Mouse (Mus musculus): ENCODE results near the gene Slc25a17. TPM values are rescaled to one million over a fixed set of nuclear protein-coding genes. Genes with fewer than 3 reads are reported as not detected.

Slc25a17 gene
- total and polyA plus RNA-seq, 2 experiments = 30.2 to 67.8 TPM

DNA sequence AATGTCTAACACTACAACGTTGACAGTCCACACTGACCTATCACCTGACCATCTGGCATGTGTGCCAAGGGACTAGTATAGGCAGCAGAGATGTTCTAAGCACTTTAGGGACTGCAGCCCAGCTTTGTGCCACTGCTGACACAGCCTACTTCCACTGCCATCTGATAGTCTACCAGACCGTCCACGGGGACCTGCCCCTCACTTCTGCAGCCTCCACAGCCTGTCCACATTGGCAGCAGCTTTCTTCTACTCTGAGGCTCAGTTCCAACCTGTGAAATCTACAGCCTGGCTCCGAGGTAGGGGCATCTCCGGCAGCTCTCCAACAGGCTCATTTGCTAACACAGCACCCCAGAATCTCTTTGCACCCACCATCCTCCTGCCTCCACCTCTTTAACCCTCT is 24.1 kb downstream of the Slc25a17 start:
- no peak for DNase-seq (ENCODE audit: extremely low read depth, low read depth, low spot score)
- H3K4me1 ChIP-seq (ENCODE audit: control insufficient read depth, insufficient read depth, low read length) = peaks cover 22% of the 10 kb centered on the region
- peaks cover 11% of the 10 kb centered on the region; the same call in 1 of the 2 replicates for H3K79me2 ChIP-seq (ENCODE audit: control insufficient read depth, insufficient read depth, low read length)
- H3K36me3 ChIP-seq (ENCODE audit: control insufficient read depth, insufficient read depth, low read length) = peaks cover 56% of the 10 kb centered on the region
- 76% methylated on average over 5 of the region's 5 CpGs for WGBS
- H3K9ac ChIP-seq (ENCODE audit: low read depth, low read length) = no peak overlapping the region
- H3K4me3 ChIP-seq (ENCODE audit: insufficient read depth, low read depth, low read length) = no peak overlapping the region
- TF ChIP-seq POLR2A (IDR thresholded peaks at IDR 0.05; ENCODE audit: extremely low read depth, insufficient read depth, low read length) (no peak), CTCF (IDR thresholded peaks at IDR 0.05; ENCODE audit: low read depth, low read length) (no peak)
- no peak overlapping the region for H3K27ac ChIP-seq (replicated peaks; ENCODE audit: insufficient read depth, low read depth, low read length)
- H3K27me3 ChIP-seq (ENCODE audit: control insufficient read depth, insufficient read depth, low read length) = no peaks in the 10 kb centered on the region

GRCm38 (mm10) chr15:81332517-81332916 is 28.1 kb downstream of the Slc25a17 start:
- DNase-seq (ENCODE audit: extremely low read depth, low read depth, low spot score) = no peak
- Histone ChIP-seq H3K27ac (replicated peaks; ENCODE audit: insufficient read depth, low read depth, low read length) (no peak overlapping the region), H3K9ac (ENCODE audit: low read depth, low read length) (no peak overlapping the region), H3K36me3 (ENCODE audit: control insufficient read depth, insufficient read depth, low read length) (peaks cover 74% of the 10 kb centered on the region), H3K27me3 (ENCODE audit: control insufficient read depth, insufficient read depth, low read length) (no peaks in the 10 kb centered on the region), H3K4me1 (ENCODE audit: control insufficient read depth, insufficient read depth, low read length) (0 out of 2 replicates have a peak, but pooled peaks cover 3% of the 10 kb centered on the region), H3K4me3 (ENCODE audit: insufficient read depth, low read depth, low read length) (no peak overlapping the region), H3K79me2 (ENCODE audit: control insufficient read depth, insufficient read depth, low read length) (peaks cover 4% of the 10 kb centered on the region; the same call in 1 of the 2 replicates)
- TF ChIP-seq POLR2A (IDR thresholded peaks at IDR 0.05; ENCODE audit: extremely low read depth, insufficient read depth, low read length) (no peak), CTCF (IDR thresholded peaks at IDR 0.05; ENCODE audit: low read depth, low read length) (no peak)
- 92% methylated on average over 4 of the region's 4 CpGs for WGBS

GRCm38 (mm10) chr15:81330816-81331433 is 29.7 kb downstream of the Slc25a17 start:
- Histone ChIP-seq H3K4me3 (ENCODE audit: insufficient read depth, low read depth, low read length) (no peak overlapping the region), H3K79me2 (ENCODE audit: control insufficient read depth, insufficient read depth, low read length) (peaks cover 4% of the 10 kb centered on the region; the same call in 1 of the 2 replicates), H3K27me3 (ENCODE audit: control insufficient read depth, insufficient read depth, low read length) (no peaks in the 10 kb centered on the region), H3K36me3 (ENCODE audit: control insufficient read depth, insufficient read depth, low read length) (peaks cover 80% of the 10 kb centered on the region), H3K27ac (replicated peaks; ENCODE audit: insufficient read depth, low read depth, low read length) (no peak overlapping the region), H3K4me1 (ENCODE audit: control insufficient read depth, insufficient read depth, low read length) (0 out of 2 replicates have a peak, but pooled peaks cover 3% of the 10 kb centered on the region), H3K9ac (ENCODE audit: low read depth, low read length) (no peak overlapping the region)
- TF ChIP-seq POLR2A (IDR thresholded peaks at IDR 0.05; ENCODE audit: extremely low read depth, insufficient read depth, low read length) (no peak), CTCF (IDR thresholded peaks at IDR 0.05; ENCODE audit: low read depth, low read length) (no peak)
- no peak for DNase-seq (ENCODE audit: extremely low read depth, low read depth, low spot score)
- 54% methylated on average over 3 of the region's 3 CpGs for WGBS

GRCm38 (mm10) chr15:81329721-81330369 is 30.8 kb downstream of the Slc25a17 start:
- TF ChIP-seq POLR2A (IDR thresholded peaks at IDR 0.05; ENCODE audit: extremely low read depth, insufficient read depth, low read length) = no peak
- no peak for TF ChIP-seq CTCF (IDR thresholded peaks at IDR 0.05; ENCODE audit: low read depth, low read length)
- Histone ChIP-seq H3K36me3 (ENCODE audit: control insufficient read depth, insufficient read depth, low read length) (peaks cover 78% of the 10 kb centered on the region), H3K9ac (ENCODE audit: low read depth, low read length) (no peak overlapping the region), H3K4me1 (ENCODE audit: control insufficient read depth, insufficient read depth, low read length) (0 out of 2 replicates have a peak, but pooled peaks cover 3% of the 10 kb centered on the region), H3K4me3 (ENCODE audit: insufficient read depth, low read depth, low read length) (no peak overlapping the region), H3K27me3 (ENCODE audit: control insufficient read depth, insufficient read depth, low read length) (no peaks in the 10 kb centered on the region), H3K79me2 (ENCODE audit: control insufficient read depth, insufficient read depth, low read length) (peaks cover 4% of the 10 kb centered on the region; the same call in 1 of the 2 replicates), H3K27ac (replicated peaks; ENCODE audit: insufficient read depth, low read depth, low read length) (0 out of 2 replicates have a peak overlapping the region, but pooled peaks have one; percentile 13)
- DNase-seq (ENCODE audit: extremely low read depth, low read depth, low spot score) = no peak
- WGBS = 81% methylated on average over 5 of the region's 5 CpGs

DNA sequence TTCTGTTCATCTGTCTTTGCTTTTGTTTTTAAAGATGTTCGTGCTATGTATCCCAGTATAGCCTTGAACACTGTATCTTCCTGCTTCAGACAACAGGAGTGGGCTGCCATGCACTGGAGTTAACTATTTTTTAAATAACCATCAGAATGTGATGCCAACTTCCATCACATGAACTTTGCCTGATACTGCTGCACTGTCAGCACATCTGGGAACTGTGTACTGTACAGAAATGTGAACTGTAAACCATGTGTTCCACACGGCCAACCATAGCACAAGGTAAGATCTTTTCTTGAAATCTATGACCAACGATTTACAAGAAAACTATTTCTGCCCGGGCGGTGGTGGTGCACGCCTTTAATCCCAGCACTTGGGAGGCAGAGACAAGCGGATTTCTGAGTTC is 33.1 kb downstream of the Slc25a17 start:
- no peak for TF ChIP-seq CTCF (IDR thresholded peaks at IDR 0.05; ENCODE audit: low read depth, low read length)
- no peak overlapping the region for H3K9ac ChIP-seq (ENCODE audit: low read depth, low read length)
- no peaks in the 10 kb centered on the region for H3K27me3 ChIP-seq (ENCODE audit: control insufficient read depth, insufficient read depth, low read length)
- no peaks in the 10 kb centered on the region for H3K79me2 ChIP-seq (ENCODE audit: control insufficient read depth, insufficient read depth, low read length)
- H3K4me3 ChIP-seq (ENCODE audit: insufficient read depth, low read depth, low read length) = no peak overlapping the region
- H3K27ac ChIP-seq (replicated peaks; ENCODE audit: insufficient read depth, low read depth, low read length) = no peak overlapping the region
- WGBS = 91% methylated on average over 7 of the region's 7 CpGs
- peaks cover 78% of the 10 kb centered on the region for H3K36me3 ChIP-seq (ENCODE audit: control insufficient read depth, insufficient read depth, low read length)
- no peak for DNase-seq (ENCODE audit: extremely low read depth, low read depth, low spot score)
- 0 out of 2 replicates have a peak, but pooled peaks cover 3% of the 10 kb centered on the region for H3K4me1 ChIP-seq (ENCODE audit: control insufficient read depth, insufficient read depth, low read length)

- no peaks in the 10 kb centered on the region for H3K27me3 ChIP-seq (ENCODE audit: control insufficient read depth, insufficient read depth, low read length)
- 59% methylated on average over 4 of the region's 4 CpGs for WGBS
- no peak overlapping the region for H3K27ac ChIP-seq (replicated peaks; ENCODE audit: insufficient read depth, low read depth, low read length)
- H3K9ac ChIP-seq (ENCODE audit: low read depth, low read length) = no peak overlapping the region
- H3K4me1 ChIP-seq (ENCODE audit: control insufficient read depth, insufficient read depth, low read length) = no peaks in the 10 kb centered on the region
- no peaks in the 10 kb centered on the region for H3K79me2 ChIP-seq (ENCODE audit: control insufficient read depth, insufficient read depth, low read length)
- TF ChIP-seq POLR2A (IDR thresholded peaks at IDR 0.05; ENCODE audit: extremely low read depth, insufficient read depth, low read length) (no peak), CTCF (IDR thresholded peaks at IDR 0.05; ENCODE audit: low read depth, low read length) (no peak)
- H3K36me3 ChIP-seq (ENCODE audit: control insufficient read depth, insufficient read depth, low read length) = peaks cover 83% of the 10 kb centered on the region
- no peak overlapping the region for H3K4me3 ChIP-seq (ENCODE audit: insufficient read depth, low read depth, low read length)
- no peak for DNase-seq (ENCODE audit: extremely low read depth, low read depth, low spot score)
These were observed 35.6 kb downstream of the Slc25a17 start for GRCm38 (mm10) chr15:81324979-81325378.
